Mouse (Mus musculus) embryonic fibroblast, embryonic 13.5 days (primary cell): ENCODE measurements around the gene Ppm1e.

Source experiments
- CTCF ChIP-seq: IDR thresholded peaks from 2 replicates; pipeline ENCODE4 v1.5.1; 2011; ENCODE audit warnings: mild to moderate bottlenecking, control low read depth, low read length, moderate library complexity, borderline replicate concordance; ENCODE audit not compliant: insufficient read depth
- POLR2A ChIP-seq: IDR thresholded peaks from 2 replicates; pipeline ENCODE4 v1.6.1; 2011; ENCODE audit warnings: low read depth, mild to moderate bottlenecking, control low read depth, low read length, moderate library complexity

DNA sequence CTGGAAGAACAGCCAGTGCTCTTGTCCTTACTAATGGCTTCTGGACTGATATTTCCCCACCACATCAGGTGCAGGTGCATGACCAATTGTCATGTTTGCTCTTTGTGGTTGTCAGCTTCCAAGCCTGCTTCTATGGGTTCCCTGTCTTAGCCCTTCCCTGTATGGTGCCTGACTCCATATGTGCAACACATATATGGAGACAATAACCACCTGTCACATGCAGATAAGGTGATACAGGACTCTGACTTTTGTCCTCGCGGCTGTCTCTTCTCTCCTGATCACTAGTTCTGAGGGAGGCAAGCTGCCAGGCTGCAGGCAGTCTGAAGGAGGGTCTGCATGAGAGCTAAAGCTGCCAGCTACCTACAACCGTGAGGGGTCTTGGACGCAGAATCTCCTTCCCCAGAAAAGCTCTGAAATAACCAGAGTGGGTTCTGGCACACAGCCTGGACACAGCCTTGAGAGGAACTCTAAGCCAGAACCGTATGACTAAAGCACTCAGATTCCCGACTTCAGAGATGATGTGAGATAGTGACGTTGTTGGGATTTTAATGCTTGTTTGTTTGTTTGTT lies 76.8 kb downstream of the Ppm1e start:
- no peak for TF ChIP-seq CTCF
- no peak for TF ChIP-seq POLR2A
